Mouse (Mus musculus) central nervous system, embryonic 11.5 days (tissue): ENCODE data around the gene Anxa7. TPM values are rescaled to one million over a fixed set of nuclear protein-coding genes. Genes with fewer than 3 reads are reported as not detected.

Source experiments
- polyA plus RNA-seq: library from polyadenylated mRNA; depleted of rRNA; stranded (reverse); fragments of >200 nt; gene quantifications from 2 replicates; pipeline ENCODE4 v1.2.3, GENCODE M21; 2012; rRNA removed

Gene Anxa7
- 14.3 and 27.8 TPM in 2 replicates for polyA plus RNA-seq

GRCm38 (mm10) chr14:20479291-20480194, at the start of gene Anxa7:
Gene Anxa7, minus strand, starts transcription at chr14:20480133.

GRCm38 (mm10) chr14:20496603-20497002, 16.7 kb upstream of the Anxa7 start, which contains the start of gene Mss51:
Gene Mss51, minus strand, starts transcription at chr14:20496901.

GRCm38 (mm10) chr14:20451765-20452331, 28.1 kb downstream of the Anxa7 start, which contains the start of gene Cfap70:
Gene Cfap70, minus strand, starts transcription at chr14:20452226.

Other genes starting within 250 kb of the Anxa7 start
- 0.24 and 0.31 TPM in 2 replicates for gene Kcnk16, start 210.9 kb downstream of the Anxa7 start, polyA plus RNA-seq
- gene Nudt13, start 185.4 kb downstream of the Anxa7 start, polyA plus RNA-seq, result 19.2 and 22.0 TPM in 2 replicates
- gene Ecd, start 132.0 kb downstream of the Anxa7 start, polyA plus RNA-seq, result 37.3 and 46.3 TPM in 2 replicates
- gene Fam149b, start 132.0 kb downstream of the Anxa7 start, polyA plus RNA-seq, result 52.3 and 58.6 TPM in 2 replicates
- 173 and 226 TPM in 2 replicates for gene Dnajc9, start 91.2 kb downstream of the Anxa7 start, polyA plus RNA-seq
- gene Mrps16, start 86.5 kb downstream of the Anxa7 start, polyA plus RNA-seq, result 42.7 and 49.8 TPM in 2 replicates
- 0.31 and 0.43 TPM in 2 replicates for gene Cfap70, start 27.9 kb downstream of the Anxa7 start, polyA plus RNA-seq
- 4.0 and 4.6 TPM in 2 replicates for gene Mss51, start 16.8 kb upstream of the Anxa7 start, polyA plus RNA-seq
- 66.8 and 96.5 TPM in 2 replicates for gene Ppp3cb, start 66.4 kb upstream of the Anxa7 start, polyA plus RNA-seq
- 15.9 and 20.4 TPM in 2 replicates for gene Usp54, start 160.9 kb upstream of the Anxa7 start, polyA plus RNA-seq
- 0.24 and 1.3 TPM in 2 replicates for gene Myoz1, start 176.4 kb upstream of the Anxa7 start, polyA plus RNA-seq
- 1.2 and 6.3 TPM in 2 replicates for gene Synpo2l, start 188.2 kb upstream of the Anxa7 start, polyA plus RNA-seq
- 89.9 and 120 TPM in 2 replicates for gene Sec24c, start 194.2 kb upstream of the Anxa7 start, polyA plus RNA-seq
- 10.3 and 16.4 TPM in 2 replicates for gene Fut11, start 214.8 kb upstream of the Anxa7 start, polyA plus RNA-seq
- 167 and 168 TPM in 2 replicates for gene Chchd1, start 222.9 kb upstream of the Anxa7 start, polyA plus RNA-seq
- gene Zswim8, start 227.4 kb upstream of the Anxa7 start, polyA plus RNA-seq, result 90.5 and 156 TPM in 2 replicates